In genomic region chr13:6689962-6690361, GRCm38 (mm10) we compare ENCODE assay signal across 8 mouse cellular contexts. TPM values are rescaled to one million over a fixed set of nuclear protein-coding genes. Genes with fewer than 3 reads are reported as not detected.
A peak's percentile ranks its signal among the peaks of the same experiment; 100 is the strongest.
DNase-seq lines count a peak whose midpoint lies in the region; ATAC-seq and TF ChIP-seq lines count a peak whose summit lies in the region.
"Had no signal": no experiment of that assay in that cellular context is flagged by ENCODE, and none has a peak within 500 bp of the region (broad histone marks: within the 10 kb centered on the region; RNA-seq: fewer than 3 reads in every experiment).

No protein-coding gene starts in this region.

- ATAC-seq in granulocyte monocyte progenitor cell, adult 5-6 weeks (replicated peaks; ENCODE audit: poor library complexity, severe bottlenecking), result peak; percentile 88
- peak; percentile 35; the same call in 1 of the 2 replicates for ATAC-seq in lung, postnatal 0 days

- no peaks in the 10 kb centered on the region for H3K9me3 ChIP-seq in ES-E14 (ENCODE audit: control insufficient read depth, insufficient read depth, low read depth, low read length)
- H3K9me3 ChIP-seq in lung, postnatal 0 days (ENCODE audit: low read length), result no peaks in the 10 kb centered on the region
- H3K9me3 ChIP-seq: heart, embryonic 15.5 days had no signal

- no peak overlapping the region for H3K4me3 ChIP-seq in ES-E14 (ENCODE audit: insufficient read depth in 1 of 2, low read depth in 1 of 2, low read length in 2 of 2, poor library complexity in 1 of 2, severe bottlenecking in 1 of 2)
- no peak overlapping the region for H3K4me3 ChIP-seq in cerebellum, adult 2 months (replicated peaks; ENCODE audit: insufficient read depth, low read depth, low read length)
- no peak overlapping the region for H3K4me3 ChIP-seq in lung, postnatal 0 days (ENCODE audit: low read depth, low read length)
- H3K4me3 ChIP-seq: heart, embryonic 15.5 days had no signal

- no peak for TF ChIP-seq EP300 in lung, postnatal 0 days (IDR thresholded peaks at IDR 0.05)

- TF ChIP-seq POLR2A in cerebellum, adult 2 months (IDR thresholded peaks at IDR 0.05; ENCODE audit: borderline replicate concordance, insufficient read depth, low read length), result no peak

- no peaks in the 10 kb centered on the region for H3K36me3 ChIP-seq in ES-E14 (ENCODE audit: control insufficient read depth, insufficient read depth, low read length, poor library complexity, severe bottlenecking)
- H3K36me3 ChIP-seq in lung, postnatal 0 days (ENCODE audit: insufficient read depth, low read length), result no peaks in the 10 kb centered on the region
- H3K36me3 ChIP-seq: heart, embryonic 15.5 days had no signal

- peak; percentile 69 for DNase-seq in CD4-positive helper T cell, adult 2 months (ENCODE audit: low read depth, low spot score)
- peak; percentile 41 for DNase-seq in ES-E14 (ENCODE audit: low read depth, low spot score)
- DNase-seq in cerebellum, adult 2 months, result peak; percentile 47 to 59
- peak; percentile 61 for DNase-seq in kidney, adult 9 months
- DNase-seq in lung, postnatal 0 days (ENCODE audit: low spot score), result peak; percentile 32
- DNase-seq in spleen, adult 12 weeks (ENCODE audit: low spot score), result peak; percentile 33

- no peaks in the 10 kb centered on the region for H3K4me1 ChIP-seq in ES-E14 (ENCODE audit: control insufficient read depth in 2 of 2, insufficient read depth in 2 of 2, low read length in 2 of 2, poor library complexity in 1 of 2)
- H3K4me1 ChIP-seq in cerebellum, adult 2 months (ENCODE audit: control insufficient read depth, insufficient read depth, low read length), result no peaks in the 10 kb centered on the region
- H3K4me1 ChIP-seq in lung, postnatal 0 days (ENCODE audit: insufficient read depth, low read depth, low read length), result no peaks in the 10 kb centered on the region
- H3K4me1 ChIP-seq: heart, embryonic 15.5 days had no signal

- no peaks in the 10 kb centered on the region for H3K27me3 ChIP-seq in cerebellum, adult 2 months (ENCODE audit: control insufficient read depth, insufficient read depth, low read length)
- H3K27me3 ChIP-seq in lung, postnatal 0 days (replicated peaks; ENCODE audit: insufficient read depth, low read length), result no peaks in the 10 kb centered on the region
- H3K27me3 ChIP-seq: heart, embryonic 15.5 days had no signal

- no peak overlapping the region for H3K9ac ChIP-seq in ES-E14 (ENCODE audit: insufficient read depth, low read depth, low read length, poor library complexity, severe bottlenecking)
- H3K9ac ChIP-seq in lung, postnatal 0 days (replicated peaks; ENCODE audit: low read depth), result no peak overlapping the region
- H3K9ac ChIP-seq: heart, embryonic 15.5 days had no signal

- WGBS in cerebellum, adult 2 months, result 69% methylated on average over 4 of the region's 4 CpGs
- 53% methylated on average over 4 of the region's 4 CpGs for WGBS in lung, postnatal 0 days

- in situ Hi-C loops in ES-E14 (cut with MboI; ENCODE audit: low sequenced_read_pairs in 2 of 2, unreplicated experiment in 2 of 2), result no loop called here

- H3K27ac ChIP-seq in ES-E14 (ENCODE audit: insufficient read depth, low read depth, low read length, poor library complexity, severe bottlenecking), result no peak overlapping the region
- H3K27ac ChIP-seq in cerebellum, adult 2 months (ENCODE audit: insufficient read depth, low read length), result no peak overlapping the region
- H3K27ac ChIP-seq in lung, postnatal 0 days (ENCODE audit: low read length), result no peak overlapping the region
- H3K27ac ChIP-seq: heart, embryonic 15.5 days had no signal

- peak; percentile 72 for TF ChIP-seq CTCF in cerebellum, adult 2 months (IDR thresholded peaks at IDR 0.05; ENCODE audit: borderline replicate concordance, insufficient read depth, low read depth, low read length)
- peak; percentile 77 for TF ChIP-seq CTCF in lung, postnatal 0 days (IDR thresholded peaks at IDR 0.05)

- no peak overlapping the region for H3K4me2 ChIP-seq in lung, postnatal 0 days (replicated peaks; ENCODE audit: low read depth, low read length)
- H3K4me2 ChIP-seq: heart, embryonic 15.5 days had no signal

TF ChIP-seq in ES-E14, 5 proteins besides CTCF, POLR2A, EP300 and RAD21:
- TF ChIP-seq ZNF384 (IDR thresholded peaks at IDR 0.05; ENCODE audit: low read depth, low read length) (no peak), ZC3H11A (IDR thresholded peaks at IDR 0.05; ENCODE audit: borderline replicate concordance, low read depth, low read length) (0 out of 2 replicates have a peak, but pooled peaks have one; percentile 4), CHD2 (IDR thresholded peaks at IDR 0.05; ENCODE audit: low read depth, low read length) (no peak)

RNA-seq across cellular contexts. Expression of gene Pfkp, which starts 41.4 kb away (rescaled TPM):
- 154 and 300 TPM in 2 replicates for total RNA-seq in ES-E14 (2012; rRNA removed)
- 204 and 235 TPM in 2 replicates for polyA plus RNA-seq in cerebellum, adult 2 months (2012; rRNA removed)
- 39.4 and 54.3 TPM in 2 replicates for total RNA-seq in granulocyte monocyte progenitor cell, adult 5-6 weeks (2014; fragmentation: Nextera tagmentation)
- total RNA-seq in granulocyte monocyte progenitor cell, adult 5-6 weeks (2017), result 101 and 108 TPM in 2 replicates
- polyA plus RNA-seq in lung, postnatal 0 days (2015; fragmentation: Nextera tagmentation; extraction: Ambion mirVana), result 23.1 and 24.8 TPM in 2 replicates
